Comparison of ENCODE assay signal across 8 mouse cellular contexts in the genomic region with DNA sequence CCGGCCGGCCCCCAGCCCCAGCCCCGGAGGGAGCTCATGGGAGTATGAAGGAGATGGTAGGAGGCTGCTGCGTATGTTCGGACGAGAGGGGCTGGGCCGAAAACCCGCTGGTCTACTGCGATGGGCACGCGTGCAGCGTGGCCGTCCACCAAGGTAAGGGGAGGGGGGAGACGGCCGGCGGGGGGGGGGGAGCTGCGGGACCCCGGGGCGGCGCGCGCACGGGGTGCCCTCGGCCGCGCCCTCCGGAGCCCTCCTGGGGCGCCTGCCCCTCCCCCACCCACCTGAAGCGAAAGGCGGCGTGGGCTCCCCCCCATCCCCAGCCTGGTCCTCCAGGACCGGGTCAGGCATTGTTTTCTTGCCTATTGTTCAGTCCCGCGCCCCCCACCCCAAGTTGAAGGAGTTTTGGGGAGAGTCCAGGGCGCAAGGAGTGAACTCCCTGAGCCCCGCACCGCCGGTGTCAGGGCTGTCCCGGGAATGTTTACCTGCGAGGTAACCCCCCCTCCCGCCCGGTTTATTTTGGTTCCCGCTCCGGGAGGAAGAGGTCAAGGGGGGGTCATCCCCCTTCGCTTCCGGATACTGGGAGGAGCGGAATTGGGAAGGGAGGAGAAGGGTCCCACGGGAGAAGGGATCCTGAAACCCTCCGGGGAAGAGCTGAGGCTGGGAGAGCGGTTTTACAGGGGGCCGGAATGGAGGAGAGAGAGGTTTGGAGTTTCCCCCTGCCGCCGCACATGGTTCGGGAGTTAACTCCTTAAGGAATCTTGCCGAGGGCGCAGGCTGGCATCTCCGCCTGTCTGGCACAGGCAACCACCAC. TPM values are rescaled to one million over a fixed set of nuclear protein-coding genes. Genes with fewer than 3 reads are reported as not detected.
A peak's percentile ranks its signal among the peaks of the same experiment; 100 is the strongest.
DNase-seq lines count a peak whose midpoint lies in the region; ATAC-seq and TF ChIP-seq lines count a peak whose summit lies in the region.

No protein-coding gene starts in this region.

- peak overlapping the region; percentile 86 for H3K9ac ChIP-seq in intestine, embryonic 16.5 days (ENCODE audit: low read depth, low read length)
- H3K9ac ChIP-seq in lung, embryonic 14.5 days, result peak overlapping the region; percentile 76
- peak overlapping the region; percentile 86 for H3K9ac ChIP-seq in stomach, embryonic 14.5 days (replicated peaks; ENCODE audit: low read depth, low read length)

- TF ChIP-seq CTCF in lung, embryonic 14.5 days (IDR thresholded peaks at IDR 0.05; ENCODE audit: low read depth), result no peak

- peak overlapping the region; percentile 41 for H3K4me3 ChIP-seq in erythroblast, embryonic 14.5 days (replicated peaks)
- H3K4me3 ChIP-seq in brown adipose tissue, adult 24 weeks (ENCODE audit: insufficient read depth, low read depth, low read length), result peak overlapping the region; percentile 88
- peak overlapping the region; percentile 88 for H3K4me3 ChIP-seq in intestine, embryonic 16.5 days (ENCODE audit: low read length)
- H3K4me3 ChIP-seq in lung, embryonic 14.5 days (ENCODE audit: low read depth, low read length), result peak overlapping the region; percentile 88
- H3K4me3 ChIP-seq in stomach, embryonic 14.5 days (ENCODE audit: low read depth, low read length), result peak overlapping the region; percentile 91

- peak overlapping the region; percentile 59 for H3K27ac ChIP-seq in brown adipose tissue, adult 24 weeks (replicated peaks; ENCODE audit: low read depth, low read length)
- peak overlapping the region; percentile 88 for H3K27ac ChIP-seq in intestine, embryonic 16.5 days (ENCODE audit: low read length)
- peak overlapping the region; percentile 91 for H3K27ac ChIP-seq in lung, embryonic 14.5 days (ENCODE audit: low read depth)
- H3K27ac ChIP-seq in stomach, embryonic 14.5 days (ENCODE audit: low read length), result peak overlapping the region; percentile 85

- H3K9me3 ChIP-seq in erythroblast, embryonic 14.5 days (ENCODE audit: control insufficient read depth, low read length), result peaks cover 7% of the 10 kb centered on the region; the same call in 1 of the 2 replicates
- H3K9me3 ChIP-seq in intestine, embryonic 16.5 days (ENCODE audit: control insufficient read depth, low read length), result no peaks in the 10 kb centered on the region
- H3K9me3 ChIP-seq in lung, embryonic 14.5 days (ENCODE audit: low read depth, low read length), result no peaks in the 10 kb centered on the region
- H3K9me3 ChIP-seq in stomach, embryonic 14.5 days (ENCODE audit: control insufficient read depth, low read depth, low read length), result no peaks in the 10 kb centered on the region

- DNase-seq in forelimb bud, embryonic 11.5 days (ENCODE audit: low read depth, low spot score), result peak; percentile 49
- peak; percentile 68 for DNase-seq in lung, embryonic 14.5 days

- H3K27me3 ChIP-seq in erythroblast, embryonic 14.5 days (ENCODE audit: control insufficient read depth), result peaks cover 87% of the 10 kb centered on the region
- 0 out of 2 replicates have a peak, but pooled peaks cover 4% of the 10 kb centered on the region for H3K27me3 ChIP-seq in intestine, embryonic 16.5 days (replicated peaks; ENCODE audit: control insufficient read depth, insufficient read depth, low read length)
- peaks cover 17% of the 10 kb centered on the region for H3K27me3 ChIP-seq in lung, embryonic 14.5 days (ENCODE audit: insufficient read depth, low read length)
- no peaks in the 10 kb centered on the region for H3K27me3 ChIP-seq in stomach, embryonic 14.5 days (ENCODE audit: control insufficient read depth, insufficient read depth, low read length)

- H3K4me1 ChIP-seq in erythroblast, embryonic 14.5 days (ENCODE audit: control insufficient read depth), result peaks cover 14% of the 10 kb centered on the region
- H3K4me1 ChIP-seq in brown adipose tissue, adult 24 weeks (ENCODE audit: control insufficient read depth, insufficient read depth, insufficient read length, low read length), result peaks cover 3% of the 10 kb centered on the region
- H3K4me1 ChIP-seq in intestine, embryonic 16.5 days (ENCODE audit: control insufficient read depth, insufficient read depth, low read length), result peaks cover 33% of the 10 kb centered on the region
- peaks cover 26% of the 10 kb centered on the region for H3K4me1 ChIP-seq in lung, embryonic 14.5 days (ENCODE audit: insufficient read depth)
- peaks cover 40% of the 10 kb centered on the region for H3K4me1 ChIP-seq in stomach, embryonic 14.5 days (ENCODE audit: control insufficient read depth, insufficient read depth, low read length)

- peak overlapping the region; percentile 77 for H3K4me2 ChIP-seq in intestine, embryonic 16.5 days (ENCODE audit: low read depth, low read length)
- peak overlapping the region; percentile 89 for H3K4me2 ChIP-seq in lung, embryonic 14.5 days
- peak overlapping the region; percentile 89 for H3K4me2 ChIP-seq in stomach, embryonic 14.5 days (replicated peaks; ENCODE audit: low read depth, low read length)

- under 1% methylated on average over 37 of the region's 57 CpGs for WGBS in intestine, embryonic 16.5 days
- 1% methylated on average over 39 of the region's 57 CpGs for whole genome bisulfite sequencing in lung, embryonic 14.5 days
- WGBS in stomach, embryonic 14.5 days, result under 1% methylated on average over 39 of the region's 57 CpGs

- ATAC-seq in erythroblast, adult 5-6 weeks (replicated peaks; ENCODE audit: low FRiP score, poor library complexity, severe bottlenecking), result no peak
- ATAC-seq in intestine, embryonic 16.5 days, result no peak
- 0 out of 2 replicates have a peak, but pooled peaks have one; percentile 9 for ATAC-seq in lung, embryonic 14.5 days (ENCODE audit: insufficient read depth)
- ATAC-seq in stomach, embryonic 14.5 days (ENCODE audit: insufficient number of reproducible peaks, insufficient read depth, low FRiP score, low read depth), result no peak
- ATAC-seq in megakaryocyte-erythroid progenitor cell, adult 5-6 weeks (replicated peaks; ENCODE audit: low FRiP score, low TSS enrichment, poor library complexity, severe bottlenecking), result no peak

- H3K36me3 ChIP-seq in erythroblast, embryonic 14.5 days (ENCODE audit: control insufficient read depth), result peaks cover 3% of the 10 kb centered on the region; the same call in 1 of the 2 replicates
- H3K36me3 ChIP-seq in intestine, embryonic 16.5 days (ENCODE audit: control insufficient read depth, insufficient read depth, low read length), result peaks cover 10% of the 10 kb centered on the region
- H3K36me3 ChIP-seq in lung, embryonic 14.5 days (ENCODE audit: insufficient read depth), result peaks cover 26% of the 10 kb centered on the region
- peaks cover 29% of the 10 kb centered on the region for H3K36me3 ChIP-seq in stomach, embryonic 14.5 days (ENCODE audit: control insufficient read depth, insufficient read depth, low read length)

RNA-seq across cellular contexts. Expression of gene Mllt6, which starts 0.5 kb away (rescaled TPM):
- 0.05 and 0.07 TPM in 2 replicates for polyA plus RNA-seq in erythroblast, embryonic 14.5 days (2012)
- 1.2 and 1.9 TPM in 2 replicates for total RNA-seq in erythroblast, adult 5-6 weeks (2015; ENCODE audit: low replicate concordance)
- 1.5 and 3.9 TPM in 2 replicates for total RNA-seq in erythroblast, adult 5-6 weeks (2017; ENCODE audit: low replicate concordance)
- polyA plus RNA-seq in brown adipose tissue, adult 24 weeks (2012; ENCODE audit: insufficient read depth, insufficient read length, missing spikeins), result 10.9 and 12.9 TPM in 2 replicates
- polyA plus RNA-seq in intestine, embryonic 16.5 days (2015; fragmentation: Nextera tagmentation; extraction: Ambion mirVana), result 2.2 and 2.6 TPM in 2 replicates
- 5.2 TPM in 2 replicates for polyA plus RNA-seq in lung, embryonic 14.5 days (2014; fragmentation: Nextera tagmentation; extraction: Ambion mirVana)
- polyA plus RNA-seq in stomach, embryonic 14.5 days (2014; fragmentation: Nextera tagmentation; extraction: Ambion mirVana), result 4.3 and 4.5 TPM in 2 replicates
- 5.4 and 6.1 TPM in 2 replicates for total RNA-seq in megakaryocyte-erythroid progenitor cell, adult 5-6 weeks (2014; fragmentation: Nextera tagmentation)
- 4.8 and 5.4 TPM in 2 replicates for total RNA-seq in megakaryocyte-erythroid progenitor cell, adult 5-6 weeks (2017)

RNA-seq across cellular contexts. Expression of gene Cisd3, which starts 21.9 kb away (rescaled TPM):
- polyA plus RNA-seq in erythroblast, embryonic 14.5 days (2012), result not detected in 2 replicates
- total RNA-seq in erythroblast, adult 5-6 weeks (2015; ENCODE audit: low replicate concordance), result 2.3 TPM in 1 of 2 replicates, not detected in the other
- total RNA-seq in erythroblast, adult 5-6 weeks (2017; ENCODE audit: low replicate concordance), result 1.7 TPM in 1 of 2 replicates, not detected in the other
- polyA plus RNA-seq in brown adipose tissue, adult 24 weeks (2012; ENCODE audit: insufficient read depth, insufficient read length, missing spikeins), result 420 and 579 TPM in 2 replicates
- polyA plus RNA-seq in intestine, embryonic 16.5 days (2015; fragmentation: Nextera tagmentation; extraction: Ambion mirVana), result 120 and 135 TPM in 2 replicates
- polyA plus RNA-seq in lung, embryonic 14.5 days (2014; fragmentation: Nextera tagmentation; extraction: Ambion mirVana), result 27.1 and 35.3 TPM in 2 replicates
- polyA plus RNA-seq in stomach, embryonic 14.5 days (2014; fragmentation: Nextera tagmentation; extraction: Ambion mirVana), result 20.8 and 21.9 TPM in 2 replicates
- total RNA-seq in megakaryocyte-erythroid progenitor cell, adult 5-6 weeks (2014; fragmentation: Nextera tagmentation), result 10.1 TPM in 1 of 2 replicates, not detected in the other
- total RNA-seq in megakaryocyte-erythroid progenitor cell, adult 5-6 weeks (2017), result 15.9 TPM in 1 of 2 replicates, not detected in the other

RNA-seq across cellular contexts. Expression of gene Epop, which starts 34.2 kb away (rescaled TPM):
- polyA plus RNA-seq in erythroblast, embryonic 14.5 days (2012), result 0.13 and 0.18 TPM in 2 replicates
- total RNA-seq in erythroblast, adult 5-6 weeks (2015; ENCODE audit: low replicate concordance), result 0.58 TPM in 1 of 2 replicates, not detected in the other
- not detected in 2 replicates for total RNA-seq in erythroblast, adult 5-6 weeks (2017; ENCODE audit: low replicate concordance)
- not detected in 2 replicates for polyA plus RNA-seq in brown adipose tissue, adult 24 weeks (2012; ENCODE audit: insufficient read depth, insufficient read length, missing spikeins)
- 1.1 and 1.3 TPM in 2 replicates for polyA plus RNA-seq in intestine, embryonic 16.5 days (2015; fragmentation: Nextera tagmentation; extraction: Ambion mirVana)
- 6.1 and 7.4 TPM in 2 replicates for polyA plus RNA-seq in lung, embryonic 14.5 days (2014; fragmentation: Nextera tagmentation; extraction: Ambion mirVana)
- polyA plus RNA-seq in stomach, embryonic 14.5 days (2014; fragmentation: Nextera tagmentation; extraction: Ambion mirVana), result 2.7 and 3.6 TPM in 2 replicates
- 2.6 and 2.9 TPM in 2 replicates for total RNA-seq in megakaryocyte-erythroid progenitor cell, adult 5-6 weeks (2014; fragmentation: Nextera tagmentation)
- total RNA-seq in megakaryocyte-erythroid progenitor cell, adult 5-6 weeks (2017), result 0.61 and 2.6 TPM in 2 replicates

RNA-seq across cellular contexts. Expression of gene Pcgf2, which starts 36.6 kb away (rescaled TPM):
- 0.10 and 0.35 TPM in 2 replicates for polyA plus RNA-seq in erythroblast, embryonic 14.5 days (2012)
- total RNA-seq in erythroblast, adult 5-6 weeks (2015; ENCODE audit: low replicate concordance), result 0.77 TPM in 1 of 2 replicates, not detected in the other
- not detected in 2 replicates for total RNA-seq in erythroblast, adult 5-6 weeks (2017; ENCODE audit: low replicate concordance)
- polyA plus RNA-seq in brown adipose tissue, adult 24 weeks (2012; ENCODE audit: insufficient read depth, insufficient read length, missing spikeins), result 6.8 and 12.7 TPM in 2 replicates
- 11.9 and 12.1 TPM in 2 replicates for polyA plus RNA-seq in intestine, embryonic 16.5 days (2015; fragmentation: Nextera tagmentation; extraction: Ambion mirVana)
- polyA plus RNA-seq in lung, embryonic 14.5 days (2014; fragmentation: Nextera tagmentation; extraction: Ambion mirVana), result 16.0 and 19.7 TPM in 2 replicates
- polyA plus RNA-seq in stomach, embryonic 14.5 days (2014; fragmentation: Nextera tagmentation; extraction: Ambion mirVana), result 18.2 and 20.6 TPM in 2 replicates
- 6.8 and 19.0 TPM in 2 replicates for total RNA-seq in megakaryocyte-erythroid progenitor cell, adult 5-6 weeks (2014; fragmentation: Nextera tagmentation)
- total RNA-seq in megakaryocyte-erythroid progenitor cell, adult 5-6 weeks (2017), result 0.23 and 0.28 TPM in 2 replicates

RNA-seq across cellular contexts. Expression of gene Psmb3, which starts 39.5 kb away (rescaled TPM):
- polyA plus RNA-seq in erythroblast, embryonic 14.5 days (2012), result 2.3 and 8.3 TPM in 2 replicates
- total RNA-seq in erythroblast, adult 5-6 weeks (2015; ENCODE audit: low replicate concordance), result 32.4 and 40.3 TPM in 2 replicates
- total RNA-seq in erythroblast, adult 5-6 weeks (2017; ENCODE audit: low replicate concordance), result 37.0 and 48.2 TPM in 2 replicates
- 364 and 464 TPM in 2 replicates for polyA plus RNA-seq in brown adipose tissue, adult 24 weeks (2012; ENCODE audit: insufficient read depth, insufficient read length, missing spikeins)
- polyA plus RNA-seq in intestine, embryonic 16.5 days (2015; fragmentation: Nextera tagmentation; extraction: Ambion mirVana), result 419 and 429 TPM in 2 replicates
- 496 and 514 TPM in 2 replicates for polyA plus RNA-seq in lung, embryonic 14.5 days (2014; fragmentation: Nextera tagmentation; extraction: Ambion mirVana)
- polyA plus RNA-seq in stomach, embryonic 14.5 days (2014; fragmentation: Nextera tagmentation; extraction: Ambion mirVana), result 429 and 454 TPM in 2 replicates
- total RNA-seq in megakaryocyte-erythroid progenitor cell, adult 5-6 weeks (2014; fragmentation: Nextera tagmentation), result 226 and 360 TPM in 2 replicates
- 171 and 175 TPM in 2 replicates for total RNA-seq in megakaryocyte-erythroid progenitor cell, adult 5-6 weeks (2017)

Comparison
In these comparisons a context has a peak if more than half of its experiments do, and no peak if none do; other contexts are left out.
1. H3K4me3 ChIP-seq: peak in every context shown above with its lines; median percentile 91 in stomach, embryonic 14.5 days; 88 in brown adipose tissue, adult 24 weeks; 88 in intestine, embryonic 16.5 days; 88 in lung, embryonic 14.5 days; 41 in erythroblast, embryonic 14.5 days.
2. RNA of gene Cisd3, which starts 21.9 kb away (polyA plus RNA-seq): 420 to 579 TPM in brown adipose tissue, adult 24 weeks, 120 to 135 TPM in intestine, embryonic 16.5 days, 27.1 to 35.3 TPM in lung, embryonic 14.5 days and 20.8 to 21.9 TPM in stomach, embryonic 14.5 days; not detected in erythroblast, embryonic 14.5 days; every median in the first group is over 10 times any median in the second.
3. Peak in every context shown above with its lines, with median percentiles within 50 percentile points of each other: H3K27ac ChIP-seq, H3K4me2 ChIP-seq and H3K9ac ChIP-seq.